Mouse (Mus musculus) cerebral cortex, adult 2 months (tissue): Measurements from ENCODE around the gene Iah1.

Source experiments
- WGBS: fragments of 180-500 bp; shearing (Covaris S2); methylation state at CpG from one replicate; pipeline ENCODE4 v1.1.7; 2018; 5-methylcytosine and 5-hydroxymethylcytosine counted together

Iah1 gene

GRCm38 (mm10) chr12:21318143-21318895, 2.1 kb downstream of the Iah1 start:
- WGBS = 77% methylated on average over 12 of the region's 12 CpGs

GRCm38 (mm10) chr12:21320317-21320716, 4.1 kb downstream of the Iah1 start:
- whole genome bisulfite sequencing = 95% methylated on average over 4 of the region's 4 CpGs

GRCm38 (mm10) chr12:21321170-21321569, 5.0 kb downstream of the Iah1 start:
- 88% methylated on average over 9 of the region's 9 CpGs for WGBS

- WGBS = 88% methylated on average over 4 of the region's 4 CpGs
Measured at GRCm38 (mm10) chr12:21322296-21322695, 6.1 kb downstream of the Iah1 start.

DNA sequence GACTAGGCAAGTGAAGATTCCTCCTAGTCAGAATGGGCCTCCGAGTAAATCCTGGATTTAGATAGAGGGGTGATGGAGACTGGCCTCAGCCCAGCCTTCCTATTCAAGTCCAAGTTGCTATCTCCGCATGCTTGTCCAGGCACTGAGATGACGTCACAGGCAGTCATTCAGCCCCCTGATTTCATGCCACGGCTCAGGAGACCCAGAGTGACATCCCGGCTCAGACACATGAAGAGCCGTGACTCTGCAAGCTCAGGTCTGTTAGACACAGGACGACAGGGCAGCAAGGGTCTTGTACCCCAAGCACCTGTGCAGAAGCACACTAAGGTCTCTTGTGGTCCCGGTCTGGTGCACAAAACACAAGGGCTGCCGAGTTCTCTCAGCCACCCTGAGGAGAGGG, 6.7 kb downstream of the Iah1 start:
- 86% methylated on average over 9 of the region's 9 CpGs for WGBS

GRCm38 (mm10) chr12:21324101-21324500, 7.9 kb downstream of the Iah1 start:
- WGBS = 83% methylated on average over 5 of the region's 5 CpGs

DNA sequence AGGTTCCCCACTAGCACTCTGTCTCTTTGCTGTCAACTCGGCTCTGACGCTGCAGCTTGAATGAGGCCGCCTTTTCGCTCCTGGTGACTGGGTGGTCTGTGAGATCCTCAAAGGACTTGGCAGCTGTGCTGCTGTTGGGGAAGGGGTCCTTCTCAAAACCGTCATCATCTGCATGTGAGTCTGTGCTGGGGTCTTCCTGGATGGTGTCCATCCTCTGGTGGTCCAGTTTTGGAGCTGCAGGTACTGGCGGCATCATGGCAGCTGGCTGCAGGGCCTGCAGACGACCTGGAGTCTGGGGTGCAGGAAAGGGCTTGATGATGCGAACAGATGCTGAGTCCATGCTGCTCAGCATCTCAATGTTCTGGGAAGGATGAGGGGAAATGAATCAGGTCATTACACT, 9.1 kb downstream of the Iah1 start:
- WGBS = 90% methylated on average over 8 of the region's 8 CpGs

GRCm38 (mm10) chr12:21326325-21326724, 10.1 kb downstream of the Iah1 start:
- 96% methylated on average over 3 of the region's 3 CpGs for WGBS

DNA sequence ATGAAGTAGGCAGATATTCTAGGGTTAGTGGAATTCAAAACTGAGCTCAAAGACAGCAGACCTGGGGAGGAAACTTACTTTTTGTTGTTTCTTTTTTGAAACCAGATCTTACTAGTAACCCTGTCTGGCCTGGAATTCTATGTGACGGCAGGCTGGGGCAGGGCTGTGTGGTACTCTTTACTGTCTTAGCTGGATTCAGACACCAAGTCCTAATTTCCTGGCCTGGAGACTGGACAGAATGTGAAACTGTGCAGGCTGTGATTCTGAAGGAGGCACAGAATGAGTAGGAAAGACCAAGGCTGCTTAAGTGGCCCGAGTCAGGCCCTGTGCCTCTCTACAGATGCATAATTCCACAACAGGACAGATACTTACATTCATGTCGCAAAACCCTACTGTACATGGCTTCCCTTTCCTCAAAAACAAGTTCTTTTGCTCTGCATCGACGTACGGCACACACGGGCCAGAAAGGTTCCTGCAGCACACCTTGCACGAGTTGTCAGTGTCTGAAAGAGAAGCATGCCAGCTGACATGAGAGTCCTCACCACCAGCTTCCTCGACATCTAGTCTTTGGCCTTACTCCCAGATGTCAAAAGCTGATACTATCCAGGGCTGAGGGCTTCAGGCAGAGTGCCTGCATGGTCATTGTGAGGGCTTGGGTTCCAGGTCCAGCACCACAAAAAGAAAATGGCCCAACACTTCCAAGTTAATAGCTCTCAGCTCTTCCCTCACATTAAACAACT, 13.6 kb downstream of the Iah1 start:
- WGBS = 88% methylated on average over 9 of the region's 9 CpGs

- 52% methylated on average over 10 of the region's 10 CpGs for WGBS
Measured at GRCm38 (mm10) chr12:21330961-21331576, 14.9 kb downstream of the Iah1 start.

- 47% methylated on average over 6 of the region's 6 CpGs for WGBS
Measured at GRCm38 (mm10) chr12:21331711-21332110, 15.5 kb downstream of the Iah1 start.

- WGBS = 94% methylated on average over 7 of the region's 7 CpGs
Measured at GRCm38 (mm10) chr12:21333021-21333420, 16.8 kb downstream of the Iah1 start.

- WGBS = 95% methylated on average over 5 of the region's 5 CpGs
Measured at GRCm38 (mm10) chr12:21333766-21334165, 17.6 kb downstream of the Iah1 start.

- 49% methylated on average over 7 of the region's 7 CpGs for WGBS
Measured at GRCm38 (mm10) chr12:21335869-21336268, 19.7 kb downstream of the Iah1 start.

- WGBS = 96% methylated on average over 5 of the region's 5 CpGs
Measured at GRCm38 (mm10) chr12:21337171-21337570, 21.0 kb downstream of the Iah1 start.

GRCm38 (mm10) chr12:21340674-21341073, 24.5 kb downstream of the Iah1 start:
- WGBS = 97% methylated on average over 5 of the region's 5 CpGs

DNA sequence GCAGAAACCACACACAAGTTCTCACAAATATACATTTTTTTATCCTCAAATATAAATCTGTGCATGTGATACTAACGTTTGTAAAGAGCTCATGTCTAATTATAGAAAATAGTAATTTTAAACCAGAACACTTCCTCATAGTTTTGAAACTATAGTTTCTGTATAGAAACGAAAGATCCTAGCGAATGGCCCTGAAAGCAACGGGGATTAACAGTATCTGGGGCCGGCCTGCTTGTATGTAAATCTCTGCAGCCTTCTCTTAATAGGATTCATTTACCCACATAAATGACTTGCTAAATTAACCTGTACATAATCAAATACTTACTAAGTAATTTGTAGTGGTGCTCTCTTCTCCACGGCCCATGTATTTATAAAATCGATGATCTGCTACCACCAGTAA, 30.8 kb downstream of the Iah1 start:
- WGBS = 77% methylated on average over 7 of the region's 7 CpGs

DNA sequence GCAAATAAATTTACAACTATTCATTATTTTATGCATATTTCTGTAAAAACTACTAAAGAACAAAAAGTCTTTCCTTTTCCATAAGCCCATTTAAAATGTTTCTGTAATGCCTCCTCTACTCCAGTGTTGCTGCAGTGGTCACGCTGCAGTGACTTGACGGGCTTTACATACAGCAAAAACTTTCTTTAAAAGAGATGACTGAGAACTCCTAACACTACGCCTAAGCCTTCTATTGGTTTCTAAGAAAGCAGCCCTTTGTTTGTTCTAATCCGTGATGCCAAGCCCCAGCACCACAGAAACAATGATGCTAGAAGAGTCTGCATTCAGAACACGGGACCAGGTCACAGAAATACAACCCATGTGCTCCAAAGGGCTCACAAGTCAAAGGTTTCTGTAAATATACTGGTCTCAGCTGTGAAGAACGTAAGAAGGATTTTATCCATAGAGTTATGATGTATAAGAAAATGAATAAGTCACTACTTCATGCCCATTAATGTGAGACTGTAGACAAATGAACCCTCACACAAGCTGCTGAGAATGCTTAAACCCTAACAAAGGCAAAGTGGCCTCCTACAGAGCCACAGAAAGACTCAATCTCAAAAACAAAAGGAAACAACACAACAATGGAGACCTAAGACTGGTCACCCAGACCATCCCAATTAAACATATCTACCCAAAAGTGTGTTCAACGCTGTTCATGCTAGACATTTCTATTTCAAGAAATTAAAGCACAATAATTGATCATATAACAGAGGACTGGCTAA, 34.1 kb downstream of the Iah1 start:
- 66% methylated on average over 7 of the region's 7 CpGs for WGBS

- WGBS = 92% methylated on average over 8 of the region's 8 CpGs
Measured at GRCm38 (mm10) chr12:21353681-21354080, 37.5 kb downstream of the Iah1 start.

DNA sequence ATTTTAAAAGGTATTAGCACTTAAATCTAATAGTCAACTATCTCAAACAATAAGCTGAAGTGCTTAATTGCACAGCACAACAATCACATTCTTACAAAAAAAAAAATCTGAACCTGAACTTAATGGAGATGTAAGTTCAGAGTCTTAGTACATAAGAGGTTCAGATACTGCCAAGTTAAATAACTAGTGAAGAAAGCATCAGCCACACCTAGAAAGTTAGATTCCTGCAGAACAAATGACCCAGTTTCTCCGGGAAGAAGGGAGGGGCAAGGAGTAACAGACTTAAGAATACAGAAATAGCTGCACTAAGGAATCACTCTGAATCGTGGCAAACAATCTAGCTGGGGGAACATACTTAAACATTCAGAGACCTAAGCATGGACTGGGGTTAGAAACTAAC, 46.5 kb downstream of the Iah1 start:
- 29% methylated on average over 2 of the region's 2 CpGs for WGBS

DNA sequence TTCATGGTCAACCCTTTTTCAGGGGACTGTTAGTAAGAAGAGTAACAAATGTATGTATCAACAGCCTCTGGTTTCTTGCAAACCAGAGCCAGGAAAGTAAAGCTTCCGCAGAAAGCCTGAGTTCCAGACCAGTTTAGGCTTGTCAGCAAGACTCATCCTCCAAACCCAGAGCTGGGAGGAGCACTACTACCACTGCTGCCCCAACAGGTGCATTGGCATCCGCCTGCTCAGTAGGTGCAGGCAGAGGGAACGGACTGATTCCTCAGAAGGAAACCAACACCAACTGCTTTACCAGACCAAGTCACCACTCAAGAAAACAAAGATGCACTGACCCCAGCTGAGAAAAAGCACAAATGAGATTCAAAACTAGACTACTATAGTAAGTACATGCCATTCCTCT, 47.0 kb downstream of the Iah1 start:
- 67% methylated on average over 3 of the region's 3 CpGs for WGBS
